Mouse (Mus musculus) embryonic facial prominence, embryonic 12.5 days (tissue): Measurements from ENCODE around the gene Utp3. TPM values are rescaled to one million over a fixed set of nuclear protein-coding genes. Genes with fewer than 3 reads are reported as not detected.
"Not testable (repeated sequence)": the region's sequence is repeated elsewhere in the genome, so short reads cannot be mapped to it uniquely, and the experiment has no call there.

Source experiments
- ATAC-seq: fragments of 200-750 bp; cut with Nextera tagmentation; 2 replicates; pipeline ENCODE4 v1.8.0; 2017; ENCODE audit not compliant: insufficient number of reproducible peaks, insufficient read depth, low FRiP score, low TSS enrichment
- H3K27ac ChIP-seq: fragments of 300-500 bp; sonication (generic); 2 replicates; pipeline ENCODE4 v1.5.1; 2016; ENCODE audit warnings: mild to moderate bottlenecking
- H3K27me3 ChIP-seq: fragments of 300-500 bp; sonication (generic); 2 replicates; pipeline ENCODE4 v1.6.1; 2016; ENCODE audit warnings: mild to moderate bottlenecking, moderate library complexity
- H3K36me3 ChIP-seq: fragments of 300-500 bp; sonication (generic); 2 replicates; pipeline ENCODE4 v1.6.1; 2016; ENCODE audit warnings: mild to moderate bottlenecking
- H3K4me1 ChIP-seq: fragments of 300-500 bp; sonication (generic); 2 replicates; pipeline ENCODE4 v1.6.1; 2016
- H3K4me2 ChIP-seq: fragments of 300-500 bp; sonication (generic); replicated peaks from 2 replicates; pipeline ENCODE4 v1.6.1; 2016; ENCODE audit warnings: mild to moderate bottlenecking, moderate library complexity
- H3K4me3 ChIP-seq: fragments of 300-500 bp; sonication (generic); 2 replicates; pipeline ENCODE4 v1.5.1; 2016; ENCODE audit warnings: mild to moderate bottlenecking
- H3K9ac ChIP-seq: fragments of 300-500 bp; sonication (generic); 2 replicates; pipeline ENCODE4 v1.6.1; 2016; ENCODE audit warnings: mild to moderate bottlenecking, moderate library complexity
- H3K9me3 ChIP-seq: fragments of 300-500 bp; sonication (generic); 2 replicates; pipeline ENCODE4 v1.6.1; 2016; ENCODE audit warnings: mild to moderate bottlenecking, moderate library complexity
- WGBS: fragments of 180-500 bp; shearing (Covaris S2); methylation state at CpG from one replicate; pipeline ENCODE4 v1.1.7; 2016; 5-methylcytosine and 5-hydroxymethylcytosine counted together
- polyA plus RNA-seq: library from polyadenylated mRNA; unstranded; fragments of >200 nt; fragmentation: Nextera tagmentation; extraction: Ambion mirVana; gene quantifications from 2 replicates; pipeline ENCODE4 v1.2.1, GENCODE M21; 2016

The Utp3 gene
- polyA plus RNA-seq: 65.0 and 76.6 TPM in 2 replicates

GRCm38 (mm10) chr5:88554086-88554886, at the start of gene Utp3:
Gene Utp3, plus strand, starts transcription at chr5:88554462.
- H3K4me1 ChIP-seq: peaks cover 13% of the 10 kb centered on the region
- WGBS: under 1% methylated on average over 75 of the region's 76 CpGs

GRCm38 (mm10) chr5:88508555-88508954, 45.7 kb upstream of the Utp3 start:
- Histone ChIP-seq H3K9ac (no peak overlapping the region), H3K4me2 (no peak overlapping the region), H3K27ac (no peak overlapping the region), H3K9me3 (no peaks in the 10 kb centered on the region), H3K36me3 (no peaks in the 10 kb centered on the region), H3K27me3 (no peaks in the 10 kb centered on the region), H3K4me3 (no peak overlapping the region), H3K4me1 (no peaks in the 10 kb centered on the region)
- ATAC-seq: no peak
- WGBS: 44% methylated on average over 1 of the region's 1 CpGs

More at GRCm38 (mm10) chr5:88554086-88554886, at the start of gene Utp3:
- peak within 1 kb of the TSS; percentile 87 for H3K9ac ChIP-seq
- peaks cover 4% of the 10 kb centered on the region for H3K36me3 ChIP-seq
- peak within 1 kb of the TSS; percentile 96 for H3K4me2 ChIP-seq
- H3K9me3 ChIP-seq: no peaks in the 10 kb centered on the region
- ATAC-seq: peak; percentile 94
- peak within 1 kb of the TSS; percentile 93 for H3K27ac ChIP-seq
- peak within 1 kb of the TSS; percentile 91 for H3K4me3 ChIP-seq
- H3K27me3 ChIP-seq: no peaks in the 10 kb centered on the region

- H3K9ac ChIP-seq: no peak overlapping the region
Measured at GRCm38 (mm10) chr5:88508990-88509389, 45.3 kb upstream of the Utp3 start.

GRCm38 (mm10) chr5:88519232-88519631, 35.0 kb upstream of the Utp3 start:
- H3K27ac ChIP-seq: no peak overlapping the region
- H3K4me1 ChIP-seq: no peaks in the 10 kb centered on the region
- no peaks in the 10 kb centered on the region for H3K27me3 ChIP-seq
- no peak overlapping the region for H3K4me2 ChIP-seq
- no peak overlapping the region for H3K9ac ChIP-seq
- 2% methylated on average over 2 of the region's 2 CpGs for WGBS
- H3K9me3 ChIP-seq: no peaks in the 10 kb centered on the region
- ATAC-seq: no peak
- no peaks in the 10 kb centered on the region for H3K36me3 ChIP-seq
- H3K4me3 ChIP-seq: no peak overlapping the region

More at GRCm38 (mm10) chr5:88508990-88509389, 45.3 kb upstream of the Utp3 start:
- no peaks in the 10 kb centered on the region for H3K9me3 ChIP-seq
- 86% methylated on average over 1 of the region's 1 CpGs for WGBS
- H3K4me2 ChIP-seq: no peak overlapping the region
- no peak overlapping the region for H3K27ac ChIP-seq
- H3K36me3 ChIP-seq: no peaks in the 10 kb centered on the region
- ATAC-seq: no peak
- no peaks in the 10 kb centered on the region for H3K4me1 ChIP-seq
- no peak overlapping the region for H3K4me3 ChIP-seq
- no peaks in the 10 kb centered on the region for H3K27me3 ChIP-seq

- no peaks in the 10 kb centered on the region for H3K9me3 ChIP-seq
- no peak within 1 kb of the TSS for H3K4me3 ChIP-seq
- no peak within 1 kb of the TSS for H3K9ac ChIP-seq
- H3K27ac ChIP-seq: no peak within 1 kb of the TSS
- no peak for ATAC-seq
- WGBS: 86% methylated on average over 3 of the region's 3 CpGs
- no peak within 1 kb of the TSS for H3K4me2 ChIP-seq
- H3K27me3 ChIP-seq: no peaks in the 10 kb centered on the region
- H3K4me1 ChIP-seq: no peaks in the 10 kb centered on the region
- H3K36me3 ChIP-seq: no peaks in the 10 kb centered on the region
Measured at GRCm38 (mm10) chr5:88527657-88528056, 26.6 kb upstream of the Utp3 start, which contains the start of gene Jchain. Gene Jchain, minus strand, starts transcription at chr5:88527891.

- Histone ChIP-seq H3K36me3 (no peaks in the 10 kb centered on the region), H3K27me3 (no peaks in the 10 kb centered on the region), H3K9me3 (no peaks in the 10 kb centered on the region), H3K27ac (no peak overlapping the region), H3K4me3 (no peak overlapping the region), H3K4me2 (no peak overlapping the region), H3K4me1 (no peaks in the 10 kb centered on the region), H3K9ac (no peak overlapping the region)
- no peak for ATAC-seq
- 65% methylated on average over 1 of the region's 1 CpGs for WGBS
Measured at GRCm38 (mm10) chr5:88530908-88531307, 23.4 kb upstream of the Utp3 start.

- whole genome bisulfite sequencing: 68% methylated on average over 3 of the region's 3 CpGs
- no peak for ATAC-seq
- no peak overlapping the region for H3K27ac ChIP-seq
Measured at GRCm38 (mm10) chr5:88534697-88535096, 19.6 kb upstream of the Utp3 start.

GRCm38 (mm10) chr5:88540845-88541244, 13.4 kb upstream of the Utp3 start:
- Histone ChIP-seq H3K27me3 (no peaks in the 10 kb centered on the region), H3K4me1 (no peaks in the 10 kb centered on the region), H3K4me3 (no peak overlapping the region), H3K4me2 (no peak overlapping the region), H3K27ac (no peak overlapping the region), H3K9me3 (no peaks in the 10 kb centered on the region), H3K9ac (no peak overlapping the region), H3K36me3 (no peaks in the 10 kb centered on the region)
- ATAC-seq: no peak

More at GRCm38 (mm10) chr5:88534697-88535096, 19.6 kb upstream of the Utp3 start:
- no peak overlapping the region for H3K9ac ChIP-seq
- H3K4me1 ChIP-seq: no peaks in the 10 kb centered on the region
- no peaks in the 10 kb centered on the region for H3K36me3 ChIP-seq
- no peak overlapping the region for H3K4me3 ChIP-seq
- no peak overlapping the region for H3K4me2 ChIP-seq
- no peaks in the 10 kb centered on the region for H3K9me3 ChIP-seq
- no peaks in the 10 kb centered on the region for H3K27me3 ChIP-seq

- Histone ChIP-seq H3K4me3 (no peak overlapping the region), H3K4me1 (no peaks in the 10 kb centered on the region), H3K27me3 (no peaks in the 10 kb centered on the region), H3K9me3 (no peaks in the 10 kb centered on the region), H3K27ac (no peak overlapping the region), H3K9ac (no peak overlapping the region), H3K36me3 (no peaks in the 10 kb centered on the region), H3K4me2 (no peak overlapping the region)
- WGBS: 60% methylated on average over 5 of the region's 5 CpGs
- peak; percentile 75; the same call in 1 of the 2 replicates for ATAC-seq
Measured at GRCm38 (mm10) chr5:88542651-88543282, 11.5 kb upstream of the Utp3 start.

- not testable (repeated sequence) for H3K27me3 ChIP-seq, H3K9ac ChIP-seq, H3K36me3 ChIP-seq, H3K4me1 ChIP-seq, H3K4me3 ChIP-seq, H3K27ac ChIP-seq, H3K4me2 ChIP-seq, ATAC-seq, H3K9me3 ChIP-seq
- 88% methylated on average over 1 of the region's 1 CpGs for WGBS
Measured at GRCm38 (mm10) chr5:88544411-88544810, 9.9 kb upstream of the Utp3 start.

GRCm38 (mm10) chr5:88545536-88545935, 8.7 kb upstream of the Utp3 start:
- Histone ChIP-seq H3K4me1 (no peaks in the 10 kb centered on the region), H3K36me3 (no peaks in the 10 kb centered on the region), H3K9ac (no peak overlapping the region), H3K9me3 (no peaks in the 10 kb centered on the region), H3K4me3 (no peak overlapping the region), H3K27ac (no peak overlapping the region), H3K27me3 (no peaks in the 10 kb centered on the region), H3K4me2 (no peak overlapping the region)
- ATAC-seq: no peak
- WGBS: 83% methylated on average over 7 of the region's 7 CpGs
